Mouse (Mus musculus) liver, embryonic 16.5 days (tissue): Measurements from ENCODE around the gene Rad54l. TPM values are rescaled to one million over a fixed set of nuclear protein-coding genes. Genes with fewer than 3 reads are reported as not detected.

Source experiments
- ATAC-seq: fragments of 200-750 bp; cut with Nextera tagmentation; 2 replicates; pipeline ENCODE4 v1.8.0; 2017; ENCODE audit warnings: low read depth, mild to moderate bottlenecking, moderate number of reproducible peaks, moderate library complexity
- H3K27ac ChIP-seq: fragments of 300-500 bp; sonication (generic); 2 replicates; pipeline ENCODE4 v1.5.1; 2014; ENCODE audit warnings: mild to moderate bottlenecking, low read length
- H3K27me3 ChIP-seq: fragments of 300-500 bp; sonication (generic); 2 replicates; pipeline ENCODE4 v1.6.1; 2014; ENCODE audit warnings: low read depth, low read length, mixed read lengths; ENCODE audit not compliant: control insufficient read depth, insufficient read depth
- H3K36me3 ChIP-seq: fragments of 300-500 bp; sonication (generic); 2 replicates; pipeline ENCODE4 v1.6.1; 2014; ENCODE audit warnings: mild to moderate bottlenecking; ENCODE audit not compliant: control insufficient read depth, insufficient read depth
- H3K4me1 ChIP-seq: fragments of 300-500 bp; sonication (generic); 2 replicates; pipeline ENCODE4 v1.6.1; 2014; ENCODE audit warnings: low read depth, low read length, mixed read lengths; ENCODE audit not compliant: control insufficient read depth
- H3K4me2 ChIP-seq: fragments of 300-500 bp; sonication (generic); 2 replicates; pipeline ENCODE4 v1.6.1; 2014; ENCODE audit warnings: low read depth, low read length, mixed read lengths
- H3K4me3 ChIP-seq: fragments of 300-500 bp; sonication (generic); 2 replicates; pipeline ENCODE4 v1.5.1; 2014; ENCODE audit warnings: low read depth, mild to moderate bottlenecking, low read length
- H3K9ac ChIP-seq: fragments of 300-500 bp; sonication (generic); 2 replicates; pipeline ENCODE4 v1.6.1; 2014; ENCODE audit warnings: low read depth, low read length
- H3K9me3 ChIP-seq: fragments of 300-500 bp; sonication (generic); replicated peaks from 2 replicates; pipeline ENCODE4 v1.6.1; 2016; ENCODE audit warnings: low read length; ENCODE audit not compliant: control insufficient read depth
- WGBS: fragments of 180-500 bp; shearing (Covaris S2); extraction: QIAGEN DNeasy Blood & Tissue Kit; methylation state at CpG from one replicate; pipeline ENCODE4 v1.1.7; 2014; ENCODE audit not compliant: insufficient replicate concordance; 5-methylcytosine and 5-hydroxymethylcytosine counted together
- polyA plus RNA-seq: library from polyadenylated mRNA; unstranded; fragments of >200 nt; fragmentation: Nextera tagmentation; extraction: Ambion mirVana; gene quantifications from 2 replicates; pipeline ENCODE4 v1.2.1, GENCODE M21; 2015

Gene Rad54l
- polyA plus RNA-seq, 1 experiment from 2014 or later: 23.7 TPM

- WGBS: 66% methylated on average over 1 of the region's 1 CpGs
- Histone ChIP-seq H3K9ac (no peak overlapping the region), H3K4me2 (no peak overlapping the region), H3K27ac (no peak overlapping the region), H3K4me3 (no peak overlapping the region), H3K36me3 (no peaks in the 10 kb centered on the region), H3K9me3 (no peaks in the 10 kb centered on the region), H3K27me3 (no peaks in the 10 kb centered on the region), H3K4me1 (peaks cover 4% of the 10 kb centered on the region)
- ATAC-seq: no peak
These were observed 75.8 kb downstream of the Rad54l start for GRCm38 (mm10) chr4:116047681-116048080.

- no peaks in the 10 kb centered on the region for H3K27me3 ChIP-seq
- no peak for ATAC-seq
- no peak overlapping the region for H3K4me3 ChIP-seq
- peaks cover 3% of the 10 kb centered on the region; the same call in 1 of the 2 replicates for H3K36me3 ChIP-seq
- H3K4me1 ChIP-seq: no peaks in the 10 kb centered on the region; the same call in 1 of the 2 replicates
- 78% methylated on average over 2 of the region's 2 CpGs for WGBS
- H3K4me2 ChIP-seq: no peak overlapping the region
- H3K9me3 ChIP-seq: no peaks in the 10 kb centered on the region
- H3K27ac ChIP-seq: no peak overlapping the region
- no peak overlapping the region for H3K9ac ChIP-seq
These were observed 76.9 kb downstream of the Rad54l start for GRCm38 (mm10) chr4:116046604-116047003.

Other genes starting within 250 kb of the Rad54l start
- not detected in 2 replicates for gene Kncn, start 239.3 kb downstream of the Rad54l start, polyA plus RNA-seq
- not detected in 2 replicates for gene 6430628N08Rik, start 233.0 kb downstream of the Rad54l start, polyA plus RNA-seq
- gene Dmbx1, start 183.8 kb downstream of the Rad54l start, polyA plus RNA-seq: not detected in 2 replicates
- gene Faah, start 105.8 kb downstream of the Rad54l start, polyA plus RNA-seq: 12.2 and 14.5 TPM in 2 replicates
- 8.6 and 8.9 TPM in 2 replicates for gene Nsun4, start 69.8 kb downstream of the Rad54l start, polyA plus RNA-seq
- gene Uqcrh, start 48.6 kb downstream of the Rad54l start, polyA plus RNA-seq: 296 and 326 TPM in 2 replicates
- 24.3 and 26.1 TPM in 2 replicates for gene Lrrc41, start 48.4 kb downstream of the Rad54l start, polyA plus RNA-seq
- 10.4 and 11.8 TPM in 2 replicates for gene Pomgnt1, start 150 bp upstream of the Rad54l start, polyA plus RNA-seq
- gene Lurap1, start 27.6 kb upstream of the Rad54l start, polyA plus RNA-seq: 0.26 and 0.38 TPM in 2 replicates
- 0.27 TPM in 1 of 2 replicates, not detected in the other for gene Tspan1, start 43.9 kb upstream of the Rad54l start, polyA plus RNA-seq
- gene 1700042G07Rik, start 49.7 kb upstream of the Rad54l start, polyA plus RNA-seq: not detected in 2 replicates
- not detected in 2 replicates for gene Gm49337, start 49.7 kb upstream of the Rad54l start, polyA plus RNA-seq
- 0.61 and 0.72 TPM in 2 replicates for gene Pik3r3, start 97.9 kb upstream of the Rad54l start, polyA plus RNA-seq